Mouse (Mus musculus) midbrain, postnatal 0 days (tissue): ENCODE data around the gene Zfp408. TPM values are rescaled to one million over a fixed set of nuclear protein-coding genes. Genes with fewer than 3 reads are reported as not detected.

Experiments
- ATAC-seq: fragments of 200-750 bp; cut with Nextera tagmentation; 2 replicates; pipeline ENCODE4 v1.8.0; 2017; ENCODE audit warnings: moderate number of reproducible peaks, mild to moderate bottlenecking, moderate TSS enrichment, moderate library complexity; ENCODE audit not compliant: low FRiP score
- DNase-seq: peaks from one replicate; pipeline ENCODE4 v3.0.0-alpha.2; 2015; ENCODE audit warnings: low spot score
- H3K27ac ChIP-seq: fragments of 300-500 bp; sonication (generic); 2 replicates; pipeline ENCODE4 v1.5.1; 2014; ENCODE audit warnings: low read depth, mild to moderate bottlenecking, low read length, mixed read lengths
- H3K27me3 ChIP-seq: fragments of 300-500 bp; sonication (generic); 2 replicates; pipeline ENCODE4 v1.6.1; 2014; ENCODE audit warnings: low read length, control low read depth, mixed read lengths; ENCODE audit not compliant: insufficient read depth
- H3K36me3 ChIP-seq: fragments of 300-500 bp; sonication (generic); 2 replicates; pipeline ENCODE4 v1.6.1; 2014; ENCODE audit warnings: low read length, control low read depth, mixed read lengths; ENCODE audit not compliant: insufficient read depth
- H3K4me1 ChIP-seq: fragments of 300-500 bp; sonication (generic); 2 replicates; pipeline ENCODE4 v1.6.1; 2014; ENCODE audit warnings: mild to moderate bottlenecking, control low read depth, antibody characterized with exemption, low read length, mixed read lengths; ENCODE audit not compliant: insufficient read depth
- H3K4me2 ChIP-seq: fragments of 300-500 bp; sonication (generic); 2 replicates; pipeline ENCODE4 v1.6.1; 2014; ENCODE audit warnings: low read depth, mild to moderate bottlenecking, low read length, mixed read lengths; ENCODE audit not compliant: poor library complexity, severe bottlenecking
- H3K4me3 ChIP-seq: fragments of 300-500 bp; sonication (generic); 2 replicates; pipeline ENCODE4 v1.5.1; 2014; ENCODE audit warnings: low read depth, mild to moderate bottlenecking, low read length, moderate library complexity
- H3K9ac ChIP-seq: fragments of 300-500 bp; sonication (generic); replicated peaks from 2 replicates; pipeline ENCODE4 v1.6.1; 2014; ENCODE audit warnings: mild to moderate bottlenecking, low read length, moderate library complexity, mixed read lengths; ENCODE audit not compliant: poor library complexity, severe bottlenecking
- H3K9me3 ChIP-seq: fragments of 300-500 bp; sonication (generic); 2 replicates; pipeline ENCODE4 v1.6.1; 2016; ENCODE audit warnings: low read length, control low read depth
- CTCF ChIP-seq: IDR thresholded peaks from 2 replicates; pipeline ENCODE4 v1.5.1; 2016; ENCODE audit warnings: antibody characterized with exemption, mild to moderate bottlenecking
- WGBS: fragments of 180-500 bp; shearing (Covaris S2); extraction: QIAGEN DNeasy Blood & Tissue Kit; methylation state at CpG from one replicate; pipeline ENCODE4 v1.1.7; 2014; 5-methylcytosine and 5-hydroxymethylcytosine counted together
- polyA plus RNA-seq: library from polyadenylated mRNA; unstranded; fragments of >200 nt; fragmentation: Nextera tagmentation; extraction: Ambion mirVana; gene quantifications from 2 replicates; pipeline ENCODE4 v1.2.1, GENCODE M21; 2015
- total RNA-seq: library from RNA; depleted of rRNA; stranded (reverse); fragments of >200 nt; gene quantifications from 2 replicates; pipeline ENCODE4 v1.2.3, GENCODE M21; 2014

The Zfp408 gene
- total and polyA plus RNA-seq, 2 experiments from 2014 or later, result 10.7 to 14.9 TPM

DNA sequence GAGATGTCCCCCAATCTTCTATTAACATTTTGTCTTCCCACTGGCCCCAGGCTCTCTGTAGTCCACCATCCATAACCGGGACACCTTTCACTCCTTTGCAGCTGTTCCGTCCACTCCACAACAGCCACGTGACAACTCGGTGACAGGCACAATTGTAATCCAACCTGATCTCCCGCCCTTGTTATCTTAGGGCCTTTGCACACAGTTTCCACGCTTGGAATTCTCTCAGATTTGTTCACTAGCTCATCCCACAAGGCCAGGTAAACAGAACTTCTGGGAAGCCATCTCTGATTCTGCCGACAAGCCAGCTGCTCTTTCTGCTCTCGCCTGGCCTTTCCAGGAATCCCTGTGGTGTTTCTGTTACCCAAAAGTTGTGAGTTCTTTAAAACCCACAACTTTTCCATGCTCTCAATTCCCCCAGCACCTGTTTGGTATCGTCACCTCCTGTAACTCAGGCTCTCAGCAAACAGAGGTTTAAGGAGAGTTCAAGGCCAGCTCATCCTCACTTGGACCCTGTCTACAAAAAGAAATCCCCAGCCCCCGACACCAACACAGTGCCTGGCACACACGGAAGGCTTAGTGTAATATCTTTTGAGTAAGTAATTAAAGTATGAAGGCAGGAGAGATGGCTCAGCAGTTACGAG is 16.1 kb downstream of the Zfp408 start:
- no peak for TF ChIP-seq CTCF
- DNase-seq (no peak), ATAC-seq (no peak)
- H3K9ac ChIP-seq, result no peak overlapping the region
- H3K36me3 ChIP-seq, result no peaks in the 10 kb centered on the region
- H3K27me3 ChIP-seq, result no peaks in the 10 kb centered on the region
- H3K4me1 ChIP-seq, result no peaks in the 10 kb centered on the region
- H3K4me3 ChIP-seq, result no peak overlapping the region
- H3K9me3 ChIP-seq, result no peaks in the 10 kb centered on the region
- no peak overlapping the region for H3K27ac ChIP-seq
- no peak overlapping the region for H3K4me2 ChIP-seq
- 85% methylated on average over 12 of the region's 12 CpGs for WGBS

DNA sequence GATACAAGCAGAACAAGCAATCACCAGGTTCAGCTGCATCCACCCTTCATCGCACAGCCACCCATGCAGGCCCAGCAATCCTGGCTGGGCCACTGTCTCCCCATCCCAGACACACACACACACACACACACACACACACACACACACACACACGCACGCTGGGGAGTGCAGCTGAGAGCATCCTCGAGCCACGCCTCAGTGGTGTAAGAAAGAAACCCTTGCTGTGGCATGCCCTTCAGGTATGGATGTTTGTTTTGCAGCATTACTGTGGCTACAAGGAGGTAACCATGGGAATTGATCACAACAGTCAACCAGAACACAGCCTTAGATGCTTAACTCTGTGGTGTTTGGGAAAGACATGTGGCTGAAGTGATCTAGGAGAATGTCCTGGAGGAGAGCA is 17.3 kb downstream of the Zfp408 start:
- Histone ChIP-seq H3K9me3 (no peaks in the 10 kb centered on the region), H3K27me3 (no peaks in the 10 kb centered on the region), H3K4me2 (no peak overlapping the region), H3K9ac (no peak overlapping the region), H3K27ac (no peak overlapping the region), H3K36me3 (no peaks in the 10 kb centered on the region), H3K4me3 (no peak overlapping the region), H3K4me1 (no peaks in the 10 kb centered on the region)
- 57% methylated on average over 5 of the region's 5 CpGs for WGBS
- no peak for DNase-seq
- no peak for ATAC-seq
- TF ChIP-seq CTCF, result no peak

DNA sequence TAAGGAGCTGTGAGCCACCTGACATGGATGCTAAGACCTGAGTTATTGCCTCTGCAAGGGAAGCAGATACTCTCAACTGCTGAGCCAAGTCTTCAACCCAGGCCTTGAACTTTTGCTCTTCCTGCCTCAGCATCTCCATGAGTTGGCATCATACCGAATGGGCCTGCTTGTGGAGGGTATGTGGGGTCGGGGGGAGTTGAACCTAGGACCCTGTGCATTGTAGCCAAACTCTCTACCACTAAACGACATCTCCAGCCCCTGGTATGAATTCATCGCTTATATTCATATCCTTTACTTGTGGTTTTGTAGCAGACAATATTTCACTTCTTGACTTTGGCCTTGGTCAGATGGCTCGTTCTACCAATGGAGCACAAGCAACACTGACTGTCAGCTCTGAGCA is 17.8 kb downstream of the Zfp408 start:
- Histone ChIP-seq H3K27ac (no peak overlapping the region), H3K4me3 (no peak overlapping the region), H3K4me1 (no peaks in the 10 kb centered on the region), H3K9me3 (no peaks in the 10 kb centered on the region), H3K4me2 (no peak overlapping the region), H3K9ac (no peak overlapping the region), H3K27me3 (no peaks in the 10 kb centered on the region), H3K36me3 (no peaks in the 10 kb centered on the region)
- DNase-seq, result no peak
- no peak for ATAC-seq
- no peak for TF ChIP-seq CTCF
- WGBS, result 83% methylated on average over 5 of the region's 5 CpGs

DNA sequence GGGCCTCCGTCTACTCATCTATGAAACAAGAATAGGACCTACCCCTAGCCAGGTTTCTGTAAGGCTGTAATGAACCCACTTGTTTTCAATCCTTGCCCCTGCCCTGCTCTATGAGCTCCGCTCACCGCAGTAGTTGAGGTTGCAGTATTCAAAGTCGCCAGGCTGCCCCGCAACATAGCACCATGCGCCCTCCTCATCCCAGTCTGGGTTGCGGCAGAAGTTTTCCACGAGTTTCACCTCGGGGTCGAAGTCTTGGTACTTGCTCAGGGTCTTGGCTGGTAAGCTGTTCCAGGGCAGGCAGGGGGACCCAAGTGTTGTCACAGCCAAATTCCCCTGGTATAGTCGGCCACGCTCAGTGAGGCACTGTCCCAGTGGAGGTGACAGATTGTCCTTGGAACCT is 19.2 kb downstream of the Zfp408 start:
- Histone ChIP-seq H3K27ac (no peak overlapping the region), H3K27me3 (no peaks in the 10 kb centered on the region), H3K4me1 (no peaks in the 10 kb centered on the region), H3K4me3 (no peak overlapping the region), H3K4me2 (no peak overlapping the region), H3K36me3 (no peaks in the 10 kb centered on the region), H3K9ac (no peak overlapping the region), H3K9me3 (no peaks in the 10 kb centered on the region)
- no peak for ATAC-seq
- 94% methylated on average over 12 of the region's 12 CpGs for WGBS
- no peak for TF ChIP-seq CTCF
- no peak for DNase-seq

DNA sequence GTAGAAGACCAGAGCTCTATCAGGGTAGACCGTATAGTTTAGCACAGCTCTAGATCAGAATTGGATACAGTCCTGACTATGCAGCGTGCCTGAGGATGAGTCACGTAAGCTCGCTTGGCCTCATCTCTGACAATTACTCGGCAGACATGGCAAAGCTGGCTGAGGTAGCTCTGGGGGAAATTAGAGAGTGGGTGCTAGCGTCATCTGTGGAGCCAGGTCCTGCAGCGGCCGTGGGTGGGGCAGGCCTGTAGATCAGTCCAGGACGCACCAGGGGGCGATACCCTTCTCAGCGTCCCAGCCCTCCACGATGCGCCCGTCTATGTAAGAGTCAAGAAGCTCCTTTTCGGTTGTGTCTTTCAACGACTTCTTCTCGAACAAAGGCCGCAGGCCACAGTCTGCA is 19.9 kb downstream of the Zfp408 start:
- H3K36me3 ChIP-seq, result no peaks in the 10 kb centered on the region
- WGBS, result 83% methylated on average over 18 of the region's 18 CpGs
- ATAC-seq, result no peak
- no peak for TF ChIP-seq CTCF
- H3K9me3 ChIP-seq, result no peaks in the 10 kb centered on the region
- no peaks in the 10 kb centered on the region for H3K27me3 ChIP-seq
- no peak overlapping the region for H3K9ac ChIP-seq
- no peak for DNase-seq
- H3K4me1 ChIP-seq, result no peaks in the 10 kb centered on the region
- H3K4me2 ChIP-seq, result no peak overlapping the region
- H3K4me3 ChIP-seq, result no peak overlapping the region
- no peak overlapping the region for H3K27ac ChIP-seq

- TF ChIP-seq CTCF, result no peak
- DNase-seq (no peak), ATAC-seq (no peak)
- WGBS, result 90% methylated on average over 8 of the region's 8 CpGs
- H3K9me3 ChIP-seq, result no peaks in the 10 kb centered on the region
- no peaks in the 10 kb centered on the region for H3K36me3 ChIP-seq
- no peak overlapping the region for H3K27ac ChIP-seq
- no peak overlapping the region for H3K9ac ChIP-seq
- no peak overlapping the region for H3K4me2 ChIP-seq
- H3K27me3 ChIP-seq, result no peaks in the 10 kb centered on the region
- no peak overlapping the region for H3K4me3 ChIP-seq
- no peaks in the 10 kb centered on the region for H3K4me1 ChIP-seq
These were observed 21.4 kb downstream of the Zfp408 start for GRCm38 (mm10) chr2:91628171-91628570.
